Mouse (Mus musculus): Measurements from ENCODE around the gene Aaas. TPM values are rescaled to one million over a fixed set of nuclear protein-coding genes. Genes with fewer than 3 reads are reported as not detected.

Gene Aaas
- 54.0 and 58.1 TPM in 2 replicates for polyA plus RNA-seq (2015; fragmentation: Nextera tagmentation; extraction: Ambion mirVana)

DNA sequence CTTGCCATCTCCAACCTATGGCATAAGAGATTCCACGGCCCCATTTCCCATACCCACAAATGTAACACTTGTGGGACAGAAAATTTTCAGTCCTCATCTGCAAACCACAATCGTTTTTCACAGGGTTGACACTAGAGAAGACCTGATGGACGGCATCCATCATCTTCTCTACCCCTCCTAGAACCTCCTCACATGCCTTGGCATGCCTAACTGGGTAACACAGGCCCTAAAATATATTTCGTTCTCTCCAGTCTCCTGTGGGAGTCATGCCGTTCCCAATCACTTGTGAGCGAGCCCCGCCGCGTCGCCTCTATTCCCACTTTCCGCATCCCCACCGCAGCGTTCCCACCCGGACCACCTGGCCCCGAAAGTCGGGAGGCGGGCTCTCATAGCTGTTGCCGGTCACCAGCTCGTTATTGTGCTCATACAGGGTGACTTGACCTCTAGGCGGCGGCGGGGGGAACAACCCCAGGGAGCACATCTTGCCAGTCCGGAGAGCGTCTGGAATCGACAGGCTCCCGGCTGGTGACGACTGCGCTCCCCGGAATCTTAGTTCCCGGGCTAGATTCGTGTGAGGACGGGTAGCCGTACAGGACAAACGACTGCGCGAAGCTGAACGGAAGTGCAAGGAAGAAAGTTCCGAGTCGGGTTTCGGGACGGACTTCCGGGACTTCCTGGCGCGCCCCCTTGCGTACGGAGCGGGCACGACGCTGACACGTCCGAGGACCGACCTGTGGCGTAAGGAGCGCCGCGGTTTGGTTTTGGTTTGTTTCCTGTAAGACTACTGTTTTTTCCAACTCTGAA lies at the start of gene Aaas:
TSS of gene Aaas (minus strand) at position 634 of the 804 bp plus-strand sequence.
- peaks cover 19% of the 10 kb centered on the region for H3K4me1 ChIP-seq
- ATAC-seq (ENCODE audit: extremely low read depth, insufficient number of reproducible peaks, low FRiP score, low TSS enrichment), result peak; percentile 73
- 0 out of 2 replicates have a peak, but pooled peaks cover 5% of the 10 kb centered on the region for H3K27me3 ChIP-seq (replicated peaks)
- peak within 1 kb of the TSS; percentile 88 for H3K9ac ChIP-seq
- peak within 1 kb of the TSS; percentile 69 for H3K27ac ChIP-seq (replicated peaks)
- peak within 1 kb of the TSS; percentile 71 for H3K4me3 ChIP-seq
- peak within 1 kb of the TSS; percentile 83 for H3K4me2 ChIP-seq
- H3K9me3 ChIP-seq, result no peaks in the 10 kb centered on the region
- under 1% methylated on average over 56 of the region's 56 CpGs for WGBS
- peaks cover 29% of the 10 kb centered on the region for H3K36me3 ChIP-seq

DNA sequence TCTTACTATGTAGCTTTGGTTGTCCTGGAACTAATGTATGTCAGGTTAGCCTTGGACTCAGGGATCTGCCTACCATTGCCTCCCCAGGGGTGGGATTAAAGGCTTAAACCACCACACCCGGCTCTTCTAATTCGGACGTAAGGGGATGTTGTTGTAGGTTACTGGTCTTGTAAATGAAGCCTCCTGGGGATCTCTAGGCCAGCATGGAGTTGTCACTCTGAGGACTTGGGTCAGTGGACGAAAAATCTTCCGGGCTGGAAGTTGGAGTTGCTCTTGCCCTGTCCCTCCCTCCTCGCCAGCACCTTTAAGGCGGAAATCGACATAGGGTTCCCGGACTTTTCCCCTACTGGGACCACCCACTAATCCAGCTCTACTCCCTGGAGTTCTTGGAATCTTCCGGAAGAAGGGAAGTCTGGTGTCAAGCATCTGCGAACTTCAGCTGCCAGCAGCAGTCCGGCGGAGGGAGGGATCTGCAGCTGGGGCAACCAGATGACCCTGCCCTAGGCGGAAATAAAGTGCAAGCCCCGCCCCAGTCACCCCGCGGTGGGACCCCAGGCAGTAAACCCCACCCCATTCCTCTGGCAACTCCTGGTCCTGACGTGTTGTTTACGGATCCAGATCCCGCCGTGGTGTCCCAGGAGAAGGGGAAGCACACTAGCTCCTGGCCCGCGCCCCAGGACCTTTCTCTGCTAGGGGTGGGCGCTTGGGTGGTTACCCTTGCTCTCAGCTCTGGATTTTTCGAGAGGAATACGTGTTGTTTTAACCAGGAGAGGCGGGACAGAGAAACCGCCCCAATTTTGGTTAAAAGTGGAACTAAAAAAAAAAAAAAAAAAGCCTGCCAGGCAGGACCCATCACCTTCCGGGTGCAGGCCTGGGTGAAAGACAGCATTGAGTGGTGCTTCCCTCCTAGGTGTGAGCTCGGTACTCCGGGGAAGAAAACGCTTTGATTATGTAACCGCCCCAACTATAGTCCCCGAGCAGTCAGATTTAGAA lies 49.0 kb upstream of the Aaas start:
- ATAC-seq (ENCODE audit: extremely low read depth, insufficient number of reproducible peaks, low FRiP score, low TSS enrichment), result peak; percentile 82

GRCm38 (mm10) chr15:102398629-102399028 lies 48.1 kb upstream of the Aaas start:
- H3K9me3 ChIP-seq, result no peaks in the 10 kb centered on the region

More for the DNA sequence above, 49.0 kb upstream of the Aaas start:
- H3K9me3 ChIP-seq, result no peaks in the 10 kb centered on the region
- peak overlapping the region; percentile 95 for H3K27ac ChIP-seq (replicated peaks)
- H3K36me3 ChIP-seq, result no peaks in the 10 kb centered on the region
- H3K9ac ChIP-seq, result peak overlapping the region; percentile 87
- no peaks in the 10 kb centered on the region for H3K27me3 ChIP-seq (replicated peaks)
- H3K4me1 ChIP-seq, result peaks cover 35% of the 10 kb centered on the region
- H3K4me2 ChIP-seq, result peak overlapping the region; percentile 80
- H3K4me3 ChIP-seq, result peak overlapping the region; percentile 62
- 2% methylated on average over 34 of the region's 34 CpGs for WGBS

GRCm38 (mm10) chr15:102395061-102395460 lies 44.5 kb upstream of the Aaas start:
- Histone ChIP-seq H3K9me3 (no peaks in the 10 kb centered on the region), H3K4me3 (no peak overlapping the region), H3K4me2 (no peak overlapping the region), H3K27ac (replicated peaks) (peak overlapping the region; percentile 74), H3K27me3 (replicated peaks) (no peaks in the 10 kb centered on the region), H3K9ac (peak overlapping the region; percentile 50), H3K4me1 (peaks cover 32% of the 10 kb centered on the region), H3K36me3 (no peaks in the 10 kb centered on the region)
- 6% methylated on average over 3 of the region's 3 CpGs for WGBS
- 0 out of 2 replicates have a peak, but pooled peaks have one; percentile 28 for ATAC-seq (ENCODE audit: extremely low read depth, insufficient number of reproducible peaks, low FRiP score, low TSS enrichment)

More at GRCm38 (mm10) chr15:102398629-102399028, 48.1 kb upstream of the Aaas start:
- H3K36me3 ChIP-seq, result no peaks in the 10 kb centered on the region
- H3K27ac ChIP-seq (replicated peaks), result peak overlapping the region; percentile 95
- peak overlapping the region; percentile 62 for H3K4me3 ChIP-seq
- 19% methylated on average over 5 of the region's 5 CpGs for WGBS
- H3K4me2 ChIP-seq, result peak overlapping the region; percentile 80
- peaks cover 38% of the 10 kb centered on the region for H3K4me1 ChIP-seq
- H3K27me3 ChIP-seq (replicated peaks), result no peaks in the 10 kb centered on the region
- peak overlapping the region; percentile 87; the same call in 1 of the 2 replicates for H3K9ac ChIP-seq
- no peak for ATAC-seq (ENCODE audit: extremely low read depth, insufficient number of reproducible peaks, low FRiP score, low TSS enrichment)

GRCm38 (mm10) chr15:102393584-102394014 lies 43.0 kb upstream of the Aaas start:
- Histone ChIP-seq H3K4me3 (no peak overlapping the region), H3K27me3 (replicated peaks) (no peaks in the 10 kb centered on the region), H3K9me3 (no peaks in the 10 kb centered on the region), H3K4me1 (peaks cover 22% of the 10 kb centered on the region), H3K9ac (no peak overlapping the region), H3K36me3 (no peaks in the 10 kb centered on the region), H3K4me2 (no peak overlapping the region), H3K27ac (replicated peaks) (peak overlapping the region; percentile 74)
- ATAC-seq (ENCODE audit: extremely low read depth, insufficient number of reproducible peaks, low FRiP score, low TSS enrichment), result no peak

DNA sequence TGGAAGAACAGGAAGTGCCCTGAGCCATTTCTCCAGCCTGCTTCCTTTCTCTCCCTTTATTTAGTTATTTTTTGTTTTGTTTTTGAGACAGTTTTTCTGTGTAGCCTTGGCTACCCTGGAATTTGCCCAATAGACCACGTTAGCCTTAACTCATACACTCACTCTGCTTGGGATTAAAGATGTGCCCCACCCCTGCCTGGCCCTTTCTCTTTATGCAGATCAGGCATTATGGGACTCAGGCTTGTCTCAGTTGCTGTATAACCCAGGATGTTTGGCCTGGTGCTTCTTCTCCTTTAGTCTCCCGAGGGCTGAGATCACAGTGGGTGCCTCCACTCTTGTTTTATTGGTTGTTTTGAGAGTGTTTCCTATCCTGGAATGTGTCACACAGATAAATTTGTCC lies 41.9 kb upstream of the Aaas start:
- no peaks in the 10 kb centered on the region for H3K27me3 ChIP-seq (replicated peaks)
- 18% methylated on average over 2 of the region's 2 CpGs for WGBS
- H3K9me3 ChIP-seq, result no peaks in the 10 kb centered on the region
- H3K4me1 ChIP-seq, result peaks cover 19% of the 10 kb centered on the region
- peak overlapping the region; percentile 74 for H3K27ac ChIP-seq (replicated peaks)
- ATAC-seq (ENCODE audit: extremely low read depth, insufficient number of reproducible peaks, low FRiP score, low TSS enrichment), result no peak
- H3K4me3 ChIP-seq, result no peak overlapping the region
- no peaks in the 10 kb centered on the region for H3K36me3 ChIP-seq
- H3K4me2 ChIP-seq, result no peak overlapping the region
- no peak overlapping the region for H3K9ac ChIP-seq

- 74% methylated on average over 3 of the region's 3 CpGs for WGBS
- Histone ChIP-seq H3K4me1 (peaks cover 9% of the 10 kb centered on the region), H3K9ac (no peak overlapping the region), H3K36me3 (no peaks in the 10 kb centered on the region), H3K27ac (replicated peaks) (no peak overlapping the region), H3K27me3 (replicated peaks) (no peaks in the 10 kb centered on the region), H3K4me2 (no peak overlapping the region), H3K9me3 (no peaks in the 10 kb centered on the region), H3K4me3 (no peak overlapping the region)
- no peak for ATAC-seq (ENCODE audit: extremely low read depth, insufficient number of reproducible peaks, low FRiP score, low TSS enrichment)
These were observed 38.4 kb upstream of the Aaas start for GRCm38 (mm10) chr15:102388942-102389341.

GRCm38 (mm10) chr15:102386640-102387039 lies 36.1 kb upstream of the Aaas start:
- Histone ChIP-seq H3K4me1 (no peaks in the 10 kb centered on the region), H3K27ac (replicated peaks) (no peak overlapping the region), H3K36me3 (no peaks in the 10 kb centered on the region), H3K9me3 (no peaks in the 10 kb centered on the region), H3K4me3 (no peak overlapping the region), H3K9ac (no peak overlapping the region), H3K27me3 (replicated peaks) (no peaks in the 10 kb centered on the region), H3K4me2 (no peak overlapping the region)
- ATAC-seq (ENCODE audit: extremely low read depth, insufficient number of reproducible peaks, low FRiP score, low TSS enrichment), result no peak
- 43% methylated on average over 9 of the region's 9 CpGs for WGBS

DNA sequence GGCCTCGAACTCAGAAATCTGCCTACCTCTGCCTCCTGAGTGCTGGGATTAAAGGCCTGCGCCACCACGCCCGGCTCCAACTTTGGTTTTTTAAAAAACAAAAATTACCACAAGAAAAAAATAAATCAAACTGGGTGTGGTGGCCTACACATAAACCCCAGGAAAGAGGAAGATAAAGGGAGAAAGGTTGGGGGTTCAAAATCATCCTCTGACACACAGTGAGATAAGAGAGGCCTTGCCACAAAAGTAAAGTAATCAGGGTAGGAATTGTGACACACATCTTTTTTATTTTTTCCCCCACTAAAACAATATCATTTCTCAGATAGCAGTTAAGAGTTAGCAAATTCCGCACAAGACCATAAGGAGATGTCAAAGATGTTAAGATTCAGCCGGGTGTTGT lies 33.1 kb upstream of the Aaas start:
- no peak overlapping the region for H3K27ac ChIP-seq (replicated peaks)
- no peak overlapping the region for H3K9ac ChIP-seq
- ATAC-seq (ENCODE audit: extremely low read depth, insufficient number of reproducible peaks, low FRiP score, low TSS enrichment), result no peak
- H3K4me1 ChIP-seq, result no peaks in the 10 kb centered on the region
- H3K4me2 ChIP-seq, result no peak overlapping the region
- H3K4me3 ChIP-seq, result no peak overlapping the region
- H3K36me3 ChIP-seq, result no peaks in the 10 kb centered on the region
- no peaks in the 10 kb centered on the region for H3K27me3 ChIP-seq (replicated peaks)
- H3K9me3 ChIP-seq, result no peaks in the 10 kb centered on the region
- 83% methylated on average over 6 of the region's 6 CpGs for WGBS

GRCm38 (mm10) chr15:102381575-102381974 lies 31.0 kb upstream of the Aaas start:
- no peaks in the 10 kb centered on the region for H3K36me3 ChIP-seq
- H3K4me3 ChIP-seq, result no peak overlapping the region
- no peak overlapping the region for H3K27ac ChIP-seq (replicated peaks)
- peaks cover 14% of the 10 kb centered on the region for H3K4me1 ChIP-seq
- H3K4me2 ChIP-seq, result no peak overlapping the region
- H3K9me3 ChIP-seq, result no peaks in the 10 kb centered on the region
- H3K9ac ChIP-seq, result no peak overlapping the region
- WGBS, result 0% methylated on average over 7 of the region's 7 CpGs
- 0 out of 2 replicates have a peak, but pooled peaks have one; percentile 30 for ATAC-seq (ENCODE audit: extremely low read depth, insufficient number of reproducible peaks, low FRiP score, low TSS enrichment)
- 0 out of 2 replicates have a peak, but pooled peaks cover 3% of the 10 kb centered on the region for H3K27me3 ChIP-seq (replicated peaks)

GRCm38 (mm10) chr15:102377810-102378262 lies 27.3 kb upstream of the Aaas start:
- H3K4me1 ChIP-seq, result peaks cover 20% of the 10 kb centered on the region
- H3K4me2 ChIP-seq, result peak overlapping the region; percentile 97
- WGBS, result 8% methylated on average over 10 of the region's 10 CpGs
- H3K27me3 ChIP-seq (replicated peaks), result peaks cover 17% of the 10 kb centered on the region; the same call in 1 of the 2 replicates
- no peak for ATAC-seq (ENCODE audit: extremely low read depth, insufficient number of reproducible peaks, low FRiP score, low TSS enrichment)
- H3K4me3 ChIP-seq, result peak overlapping the region; percentile 68
- peak overlapping the region; percentile 85 for H3K9ac ChIP-seq
- H3K36me3 ChIP-seq, result no peaks in the 10 kb centered on the region
- no peaks in the 10 kb centered on the region for H3K9me3 ChIP-seq
- peak overlapping the region; percentile 79 for H3K27ac ChIP-seq (replicated peaks)
